Mouse (Mus musculus): ENCODE results near the gene Cldn1. TPM values are rescaled to one million over a fixed set of nuclear protein-coding genes. Genes with fewer than 3 reads are reported as not detected.

Cldn1 gene
- polyA plus RNA-seq, 1 experiment from 2014 or later = 44.0 TPM

DNA sequence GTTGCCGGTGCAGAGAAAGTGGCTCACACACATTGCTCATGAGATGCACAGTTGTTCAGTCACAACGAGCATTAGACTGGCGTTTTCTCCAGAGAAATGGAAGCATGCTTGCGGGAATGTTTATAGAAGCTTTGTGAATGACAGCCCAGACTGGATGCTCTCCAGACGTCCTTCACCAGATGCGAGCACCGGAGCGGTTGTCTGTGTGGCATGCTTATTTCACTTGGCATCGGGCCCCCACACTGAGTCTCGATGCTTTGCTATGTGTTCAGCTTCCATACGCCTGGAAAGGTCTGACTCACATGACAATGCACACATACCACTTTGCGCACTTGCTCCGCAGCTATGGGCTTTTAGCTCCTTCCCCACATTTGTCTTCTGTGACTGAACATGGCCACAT lies 56.8 kb downstream of the Cldn1 start:
- Histone ChIP-seq H3K4me1 (ENCODE audit: insufficient read depth, low read length) (no peaks in the 10 kb centered on the region; the same call in 1 of the 2 replicates), H3K9me3 (ENCODE audit: low read length) (no peaks in the 10 kb centered on the region), H3K9ac (replicated peaks; ENCODE audit: low read length) (no peak overlapping the region), H3K4me2 (replicated peaks; ENCODE audit: low read depth, low read length) (no peak overlapping the region), H3K36me3 (ENCODE audit: insufficient read depth, low read length) (no peaks in the 10 kb centered on the region), H3K4me3 (ENCODE audit: low read length) (no peak overlapping the region), H3K27me3 (ENCODE audit: insufficient read depth, low read length) (no peaks in the 10 kb centered on the region), H3K27ac (ENCODE audit: low read length) (no peak overlapping the region)
- 72% methylated on average over 13 of the region's 13 CpGs for WGBS
- ATAC-seq (ENCODE audit: low FRiP score, low TSS enrichment) = no peak

DNA sequence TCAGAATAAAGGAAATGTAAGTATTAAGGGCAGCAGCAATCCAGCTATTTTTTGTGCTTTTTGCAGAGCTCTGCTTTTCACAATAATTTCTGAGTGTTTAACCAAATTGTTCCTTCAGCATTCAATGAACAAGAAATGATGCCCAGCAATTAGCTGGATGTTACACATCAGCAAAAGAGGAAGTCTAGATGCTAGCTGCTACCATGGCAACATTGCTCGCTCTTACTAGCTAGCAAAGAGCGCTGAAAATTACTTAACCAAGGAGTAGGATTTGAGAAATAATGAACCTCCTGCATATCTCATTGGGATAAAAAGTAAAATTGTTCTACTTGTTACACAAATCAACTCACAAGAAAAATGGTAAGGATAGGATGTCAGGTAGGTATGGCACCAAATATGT lies 62.2 kb downstream of the Cldn1 start:
- Histone ChIP-seq H3K36me3 (ENCODE audit: insufficient read depth, low read length) (no peaks in the 10 kb centered on the region), H3K27ac (ENCODE audit: low read length) (no peak overlapping the region), H3K4me3 (ENCODE audit: low read length) (no peak overlapping the region), H3K9me3 (ENCODE audit: low read length) (no peaks in the 10 kb centered on the region), H3K9ac (replicated peaks; ENCODE audit: low read length) (no peak overlapping the region), H3K4me2 (replicated peaks; ENCODE audit: low read depth, low read length) (no peak overlapping the region), H3K27me3 (ENCODE audit: insufficient read depth, low read length) (no peaks in the 10 kb centered on the region), H3K4me1 (ENCODE audit: insufficient read depth, low read length) (no peaks in the 10 kb centered on the region; the same call in 1 of the 2 replicates)
- no peak for ATAC-seq (ENCODE audit: low FRiP score, low TSS enrichment)
- WGBS = 82% methylated on average over 2 of the region's 2 CpGs

Other genes starting within 250 kb of the Cldn1 start
- gene Cldn16, start 91.3 kb upstream of the Cldn1 start, polyA plus RNA-seq (2015; fragmentation: Nextera tagmentation; extraction: Ambion mirVana) = 9.2 and 9.4 TPM in 2 replicates
- gene Tmem207, start 154.9 kb upstream of the Cldn1 start, polyA plus RNA-seq (2015; fragmentation: Nextera tagmentation; extraction: Ambion mirVana) = 0.21 TPM in 1 of 2 replicates, not detected in the other
- gene Il1rap, start 209.9 kb upstream of the Cldn1 start, polyA plus RNA-seq (2015; fragmentation: Nextera tagmentation; extraction: Ambion mirVana) = 13.8 and 14.4 TPM in 2 replicates